8 mouse cellular contexts compared by ENCODE assay signal in the genomic region with DNA sequence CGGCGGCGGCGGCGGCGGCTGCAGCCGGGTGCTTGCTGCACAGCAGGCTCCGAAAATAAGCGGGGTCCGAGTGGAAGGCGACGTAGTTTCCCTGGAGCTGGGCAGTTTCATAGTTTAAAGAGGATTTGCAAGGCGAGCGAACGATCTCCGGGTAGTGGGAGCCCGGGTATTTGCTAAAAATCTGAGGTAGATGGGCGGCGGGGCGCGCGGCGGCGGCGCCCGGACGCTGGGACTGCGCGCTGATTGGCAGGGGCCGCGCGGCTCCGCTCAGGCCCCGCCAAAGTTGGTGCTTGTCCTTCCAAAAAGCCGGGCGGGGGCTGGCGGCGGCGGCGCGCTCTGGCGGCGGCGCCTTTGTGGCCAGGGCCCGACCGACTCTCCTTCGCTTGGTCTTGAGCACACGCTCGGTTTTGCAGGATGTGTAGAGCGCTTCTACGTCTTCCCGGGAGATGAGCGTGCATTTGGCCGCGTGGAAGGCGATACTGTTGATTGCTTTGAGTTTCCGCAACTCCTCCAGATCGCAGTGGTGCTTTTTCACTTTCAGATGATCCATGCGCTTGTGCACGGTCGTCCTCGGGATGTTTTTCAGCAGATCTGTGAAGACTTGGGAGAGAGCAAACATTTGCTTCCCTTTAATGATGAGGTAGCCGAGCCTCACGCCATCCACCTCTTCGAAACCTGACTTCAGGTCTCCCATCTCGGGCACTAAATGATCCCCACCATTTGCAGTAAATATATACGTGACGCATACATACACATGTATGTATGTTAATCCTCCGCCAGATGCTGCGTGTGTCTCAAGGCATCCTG. TPM values are rescaled to one million over a fixed set of nuclear protein-coding genes. Genes with fewer than 3 reads are reported as not detected.
A peak's percentile ranks its signal among the peaks of the same experiment; 100 is the strongest.
DNase-seq lines count a peak whose midpoint lies in the region; ATAC-seq and TF ChIP-seq lines count a peak whose summit lies in the region.

No protein-coding gene starts in this region.

- no peak for TF ChIP-seq POLR2A in bone marrow macrophage, adult 2 months (IDR thresholded peaks at IDR 0.05; ENCODE audit: borderline replicate concordance, low read depth, low read length)

- peak overlapping the region; percentile 97 for H3K9ac ChIP-seq in heart, postnatal 0 days (replicated peaks; ENCODE audit: low read depth, low read length)
- H3K9ac ChIP-seq in neural tube, embryonic 14.5 days (replicated peaks; ENCODE audit: low read depth, low read length): peak overlapping the region; percentile 99

- H3K9me3 ChIP-seq in erythroblast, embryonic 14.5 days (ENCODE audit: control insufficient read depth, low read length): peaks cover 10% of the 10 kb centered on the region
- no peaks in the 10 kb centered on the region for H3K9me3 ChIP-seq in heart, postnatal 0 days (replicated peaks; ENCODE audit: control insufficient read depth, low read length)
- no peaks in the 10 kb centered on the region for H3K9me3 ChIP-seq in neural tube, embryonic 14.5 days (ENCODE audit: control insufficient read depth, low read length)

- under 1% methylated on average over 61 of the region's 70 CpGs for WGBS in heart, postnatal 0 days
- under 1% methylated on average over 70 of the region's 70 CpGs for WGBS in neural tube, embryonic 14.5 days

- peak overlapping the region; percentile 50 for H3K4me3 ChIP-seq in bone marrow macrophage, adult 2 months (ENCODE audit: insufficient read depth, low read length)
- peak overlapping the region; percentile 69 for H3K4me3 ChIP-seq in erythroblast, embryonic 14.5 days (replicated peaks)
- H3K4me3 ChIP-seq in heart, postnatal 0 days (ENCODE audit: low read depth, low read length): peak overlapping the region; percentile 95
- H3K4me3 ChIP-seq in neural tube, embryonic 14.5 days (ENCODE audit: low read depth, low read length): peak overlapping the region; percentile 82

- peaks cover 100% of the 10 kb centered on the region for H3K27me3 ChIP-seq in erythroblast, embryonic 14.5 days (ENCODE audit: control insufficient read depth)
- no peaks in the 10 kb centered on the region for H3K27me3 ChIP-seq in heart, postnatal 0 days (ENCODE audit: control insufficient read depth, insufficient read depth, low read length)
- no peaks in the 10 kb centered on the region for H3K27me3 ChIP-seq in neural tube, embryonic 14.5 days (ENCODE audit: control insufficient read depth, insufficient read depth, low read length)

- H3K36me3 ChIP-seq in erythroblast, embryonic 14.5 days (ENCODE audit: control insufficient read depth): no peaks in the 10 kb centered on the region
- no peaks in the 10 kb centered on the region for H3K36me3 ChIP-seq in heart, postnatal 0 days (replicated peaks; ENCODE audit: control insufficient read depth, insufficient read depth, low read length)
- H3K36me3 ChIP-seq in neural tube, embryonic 14.5 days (ENCODE audit: control insufficient read depth, insufficient read depth, low read length): no peaks in the 10 kb centered on the region

- peak overlapping the region; percentile 78 for H3K4me2 ChIP-seq in heart, postnatal 0 days (ENCODE audit: low read depth, low read length)
- peak overlapping the region; percentile 81 for H3K4me2 ChIP-seq in neural tube, embryonic 14.5 days (ENCODE audit: low read depth, low read length)

- no peaks in the 10 kb centered on the region for H3K4me1 ChIP-seq in bone marrow macrophage, adult 2 months (ENCODE audit: control insufficient read depth, insufficient read depth, low read length)
- H3K4me1 ChIP-seq in erythroblast, embryonic 14.5 days (ENCODE audit: control insufficient read depth): peaks cover 28% of the 10 kb centered on the region
- peaks cover 47% of the 10 kb centered on the region for H3K4me1 ChIP-seq in heart, postnatal 0 days (ENCODE audit: control insufficient read depth, insufficient read depth)
- H3K4me1 ChIP-seq in neural tube, embryonic 14.5 days (ENCODE audit: control insufficient read depth, insufficient read depth, low read length): peaks cover 20% of the 10 kb centered on the region; the same call in 1 of the 2 replicates

- no peak for TF ChIP-seq EP300 in heart, postnatal 0 days (IDR thresholded peaks at IDR 0.05; ENCODE audit: low read depth)

- H3K27ac ChIP-seq in bone marrow macrophage, adult 2 months (ENCODE audit: insufficient read depth, low read depth, low read length): no peak overlapping the region
- H3K27ac ChIP-seq in heart, postnatal 0 days (ENCODE audit: low read depth): peak overlapping the region; percentile 99
- H3K27ac ChIP-seq in neural tube, embryonic 14.5 days (ENCODE audit: low read depth, low read length): peak overlapping the region; percentile 99

- ATAC-seq in heart, postnatal 0 days (ENCODE audit: insufficient read depth, low read depth): peak; percentile 86
- ATAC-seq in neural tube, embryonic 14.5 days (ENCODE audit: low read depth): peak; percentile 69

- peak; percentile 58 for DNase-seq in CD4-positive, CD25-positive, alpha-beta regulatory T cell, adult 2 months (ENCODE audit: low read depth, low spot score)
- DNase-seq in heart, postnatal 0 days (ENCODE audit: low spot score): peak; percentile 84
- peak; percentile 77 to 89 for DNase-seq in kidney, postnatal 25 days
- peak; percentile 65 to 75 for DNase-seq in lung, adult 18-20 months
- peak; percentile 53 to 59 for DNase-seq in thymus, postnatal 36 days

- TF ChIP-seq CTCF in bone marrow macrophage, adult 2 months (IDR thresholded peaks at IDR 0.05; ENCODE audit: low read depth, low read length): no peak
- no peak for TF ChIP-seq CTCF in heart, postnatal 0 days (IDR thresholded peaks at IDR 0.05; ENCODE audit: low read depth)

RNA-seq across cellular contexts. Expression of gene Skida1, which starts 1.0 kb away (rescaled TPM):
- not detected in 2 replicates for polyA plus RNA-seq in bone marrow macrophage, adult 2 months (2012; ENCODE audit: insufficient read depth, insufficient read length, missing spikeins)
- polyA plus RNA-seq in erythroblast, embryonic 14.5 days (2012): not detected in 2 replicates
- total RNA-seq in heart, postnatal 0 days (2014; rRNA removed; ENCODE audit: low replicate concordance): 4.4 and 7.1 TPM in 2 replicates
- 2.2 and 2.4 TPM in 2 replicates for polyA plus RNA-seq in heart, postnatal 0 days (2015; fragmentation: Nextera tagmentation; extraction: Ambion mirVana)
- 3.9 and 5.3 TPM in 2 replicates for polyA plus RNA-seq in neural tube, embryonic 14.5 days (2014; fragmentation: Nextera tagmentation; extraction: Ambion mirVana)

RNA-seq across cellular contexts. Expression of gene Mllt10, which starts 7.2 kb away (rescaled TPM):
- 29.4 and 32.5 TPM in 2 replicates for polyA plus RNA-seq in bone marrow macrophage, adult 2 months (2012; ENCODE audit: insufficient read depth, insufficient read length, missing spikeins)
- polyA plus RNA-seq in erythroblast, embryonic 14.5 days (2012): 1.3 and 1.5 TPM in 2 replicates
- total RNA-seq in heart, postnatal 0 days (2014; rRNA removed; ENCODE audit: low replicate concordance): 14.8 and 25.6 TPM in 2 replicates
- 22.1 and 24.8 TPM in 2 replicates for polyA plus RNA-seq in heart, postnatal 0 days (2015; fragmentation: Nextera tagmentation; extraction: Ambion mirVana)
- polyA plus RNA-seq in neural tube, embryonic 14.5 days (2014; fragmentation: Nextera tagmentation; extraction: Ambion mirVana): 34.6 and 36.5 TPM in 2 replicates

RNA-seq across cellular contexts. Expression of gene A930004D18Rik, which starts 10.3 kb away (rescaled TPM):
- polyA plus RNA-seq in bone marrow macrophage, adult 2 months (2012; ENCODE audit: insufficient read depth, insufficient read length, missing spikeins): not detected in 2 replicates
- not detected in 2 replicates for polyA plus RNA-seq in erythroblast, embryonic 14.5 days (2012)
- 3.5 and 7.8 TPM in 2 replicates for total RNA-seq in heart, postnatal 0 days (2014; rRNA removed; ENCODE audit: low replicate concordance)
- 6.9 and 8.4 TPM in 2 replicates for polyA plus RNA-seq in heart, postnatal 0 days (2015; fragmentation: Nextera tagmentation; extraction: Ambion mirVana)
- 8.2 and 8.6 TPM in 2 replicates for polyA plus RNA-seq in neural tube, embryonic 14.5 days (2014; fragmentation: Nextera tagmentation; extraction: Ambion mirVana)

RNA-seq across cellular contexts. Expression of gene H2al2a, which starts 51.1 kb away (rescaled TPM):
- not detected in 2 replicates for polyA plus RNA-seq in bone marrow macrophage, adult 2 months (2012; ENCODE audit: insufficient read depth, insufficient read length, missing spikeins)
- not detected in 2 replicates for polyA plus RNA-seq in erythroblast, embryonic 14.5 days (2012)
- total RNA-seq in heart, postnatal 0 days (2014; rRNA removed; ENCODE audit: low replicate concordance): not detected in 2 replicates
- not detected in 2 replicates for polyA plus RNA-seq in heart, postnatal 0 days (2015; fragmentation: Nextera tagmentation; extraction: Ambion mirVana)
- polyA plus RNA-seq in neural tube, embryonic 14.5 days (2014; fragmentation: Nextera tagmentation; extraction: Ambion mirVana): not detected in 2 replicates
